19 mouse cellular contexts compared by ENCODE assay signal in the genomic region with DNA sequence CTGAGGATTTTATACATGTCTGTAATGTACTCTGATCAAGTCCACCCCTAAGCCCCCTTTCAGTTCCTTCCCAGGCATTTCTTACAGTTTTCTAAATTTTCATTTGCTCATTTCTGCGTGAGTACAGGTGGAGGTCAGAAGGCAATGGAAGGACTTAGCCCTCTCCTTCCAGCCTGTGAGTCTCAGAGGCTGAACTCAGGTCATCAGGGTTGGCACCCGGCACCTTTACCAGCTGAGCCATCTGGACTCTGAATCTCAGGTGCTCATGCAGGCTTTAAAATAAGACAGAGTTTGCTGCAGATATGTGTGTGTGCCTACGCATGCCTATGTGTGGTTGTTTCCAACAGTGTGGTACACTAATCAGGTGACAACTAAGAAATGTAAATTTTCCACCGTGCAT. TPM values are rescaled to one million over a fixed set of nuclear protein-coding genes. Genes with fewer than 3 reads are reported as not detected.
DNase-seq lines count a peak whose midpoint lies in the region; ATAC-seq and TF ChIP-seq lines count a peak whose summit lies in the region.
"Had no signal": no experiment of that assay in that cellular context is flagged by ENCODE, and none has a peak within 500 bp of the region (broad histone marks: within the 10 kb centered on the region; RNA-seq: fewer than 3 reads in every experiment).

No protein-coding gene starts in this region.

- TF ChIP-seq CTCF in small intestine, adult 2 months (IDR thresholded peaks at IDR 0.05; ENCODE audit: extremely low read depth, insufficient read length, insufficient replicate concordance, low read depth, low read length): no peak

- ATAC-seq in kidney, embryonic 14.5 days (ENCODE audit: low FRiP score, low TSS enrichment): no peak
- ATAC-seq: activated CD4-positive, CD25-positive, alpha-beta regulatory T cell, adult 4 months; forebrain, embryonic 14.5 days; Patski had no signal

- no peak overlapping the region for H3K4me2 ChIP-seq in kidney, embryonic 14.5 days (replicated peaks; ENCODE audit: low read depth, low read length)
- H3K4me2 ChIP-seq: embryonic facial prominence, embryonic 13.5 days; heart, embryonic 12.5 days had no signal

- no peak overlapping the region for H3K27ac ChIP-seq in kidney, embryonic 14.5 days (ENCODE audit: low read depth, low read length)
- H3K27ac ChIP-seq in small intestine, adult 2 months (ENCODE audit: insufficient read depth, low read depth, low read length): 0 out of 2 replicates have a peak overlapping the region, but pooled peaks have one; percentile 54
- H3K27ac ChIP-seq: embryonic facial prominence, embryonic 13.5 days had no signal

- TF ChIP-seq POLR2A in small intestine, adult 2 months (IDR thresholded peaks at IDR 0.05; ENCODE audit: low read depth, low read length): no peak

- H3K9me3 ChIP-seq in kidney, embryonic 14.5 days (ENCODE audit: control insufficient read depth, low read length): no peaks in the 10 kb centered on the region
- H3K9me3 ChIP-seq: embryonic facial prominence, embryonic 13.5 days; heart, embryonic 12.5 days had no signal

- WGBS in kidney, embryonic 14.5 days: 90% methylated on average over 4 of the region's 4 CpGs
- WGBS in small intestine, adult 2 months: 39% methylated on average over 4 of the region's 4 CpGs

- H3K27me3 ChIP-seq in kidney, embryonic 14.5 days (ENCODE audit: control insufficient read depth, insufficient read depth, low read length): no peaks in the 10 kb centered on the region
- H3K27me3 ChIP-seq in small intestine, adult 2 months (ENCODE audit: control insufficient read depth, insufficient read depth, low read length): no peaks in the 10 kb centered on the region
- H3K27me3 ChIP-seq: embryonic facial prominence, embryonic 13.5 days; Patski had no signal

- no peaks in the 10 kb centered on the region for H3K36me3 ChIP-seq in kidney, embryonic 14.5 days (ENCODE audit: control insufficient read depth, insufficient read depth, low read length)
- no peaks in the 10 kb centered on the region for H3K36me3 ChIP-seq in small intestine, adult 2 months (ENCODE audit: control insufficient read depth, insufficient read depth, low read length)
- H3K36me3 ChIP-seq: embryonic facial prominence, embryonic 13.5 days; heart, embryonic 12.5 days had no signal

- H3K4me1 ChIP-seq in kidney, embryonic 14.5 days (ENCODE audit: control insufficient read depth, insufficient read depth, low read length): peaks cover 5% of the 10 kb centered on the region
- peaks cover 15% of the 10 kb centered on the region for H3K4me1 ChIP-seq in small intestine, adult 2 months (ENCODE audit: control insufficient read depth, insufficient read depth, insufficient read length, low read length)

- peak; percentile 71 for DNase-seq in kidney, adult 11 months
- DNase-seq in kidney, postnatal 4 days: no peak
- peak; percentile 85 for DNase-seq in kidney, adult 9 months
- DNase-seq in kidney, postnatal 14 days: peak; percentile 57
- no peak for DNase-seq in MN1 (ENCODE audit: low spot score)
- no peak for DNase-seq in heart, postnatal 4 days
- DNase-seq: adrenal gland, postnatal 14 days; cerebellum, adult 11-12 months; cerebellum, adult 9-11 months; cerebellum, postnatal 36 days; gastrocnemius, adult 2 months; gastrocnemius, postnatal 25 days had no signal

- no peak overlapping the region for H3K4me3 ChIP-seq in kidney, embryonic 14.5 days (ENCODE audit: low read length)
- no peak overlapping the region for H3K4me3 ChIP-seq in small intestine, adult 2 months (ENCODE audit: low read depth, low read length)
- H3K4me3 ChIP-seq: embryonic facial prominence, embryonic 13.5 days; gastrocnemius, adult 2 months; heart, embryonic 12.5 days had no signal

- H3K9ac ChIP-seq in kidney, embryonic 14.5 days (ENCODE audit: low read depth, low read length): no peak overlapping the region
- H3K9ac ChIP-seq: embryonic facial prominence, embryonic 13.5 days; heart, embryonic 12.5 days had no signal

RNA-seq across cellular contexts. Expression of gene Errfi1, which starts 2.8 kb away (rescaled TPM):
- polyA plus RNA-seq in kidney, embryonic 14.5 days (2014; fragmentation: Nextera tagmentation; extraction: Ambion mirVana): 22.0 and 34.3 TPM in 2 replicates
- polyA plus RNA-seq in small intestine, adult 2 months (2012; rRNA removed): 6.6 and 26.7 TPM in 2 replicates
- 10 to 100 TPM; 18.6 to 20.4 TPM for total RNA-seq in heart, postnatal 4 days (2021)

Comparison
In these comparisons a context has a peak if more than half of its experiments do, and no peak if none do; other contexts are left out.
1. DNase-seq: peak in kidney, adult 11 months (single experiment), kidney, adult 9 months (single experiment) and kidney, postnatal 14 days (single experiment); none in kidney, postnatal 4 days (0 of 2), MN1 (single experiment) and heart, postnatal 4 days (single experiment).